Mouse (Mus musculus) cerebellum, adult 11-12 months (tissue): ENCODE results near the gene 4930556J24Rik.
A peak's percentile ranks its signal among the peaks of the same experiment; 100 is the strongest.
"Not testable (repeated sequence)": the region's sequence is repeated elsewhere in the genome, so short reads cannot be mapped to it uniquely, and the experiment has no call there.

Source experiments
- DNase-seq: peaks from one replicate; pipeline ENCODE4 v3.0.0; 2022

The 4930556J24Rik gene

DNA sequence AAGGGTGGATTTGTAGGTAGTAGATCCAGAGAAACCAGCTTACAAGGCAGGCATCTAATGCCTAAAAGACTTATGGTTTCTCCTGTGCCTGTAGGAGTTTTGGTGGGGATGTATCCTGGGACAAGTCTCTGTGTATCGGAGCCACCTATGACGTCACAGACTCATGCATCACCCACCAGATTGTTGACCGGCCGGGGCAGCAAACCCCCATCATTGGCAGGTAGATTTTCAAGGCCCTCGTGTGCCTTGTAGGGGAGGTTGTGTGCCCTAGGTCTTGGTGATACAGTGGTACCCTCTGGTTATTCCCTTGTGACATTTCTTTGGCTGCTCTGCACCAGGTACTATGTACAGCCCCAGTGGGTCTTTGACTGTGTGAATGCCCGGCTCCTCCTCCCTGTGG, at the start of gene 4930556J24Rik:
Gene 4930556J24Rik (minus strand): TSS at position 101 of the 400 bp plus-strand sequence.
- DNase-seq = no peak

GRCm38 (mm10) chr11:4023321-4023720, 46.7 kb upstream of the 4930556J24Rik start:
- DNase-seq = no peak

- DNase-seq = not testable (repeated sequence)
Observed at GRCm38 (mm10) chr11:4022111-4022510, 45.5 kb upstream of the 4930556J24Rik start.

DNA sequence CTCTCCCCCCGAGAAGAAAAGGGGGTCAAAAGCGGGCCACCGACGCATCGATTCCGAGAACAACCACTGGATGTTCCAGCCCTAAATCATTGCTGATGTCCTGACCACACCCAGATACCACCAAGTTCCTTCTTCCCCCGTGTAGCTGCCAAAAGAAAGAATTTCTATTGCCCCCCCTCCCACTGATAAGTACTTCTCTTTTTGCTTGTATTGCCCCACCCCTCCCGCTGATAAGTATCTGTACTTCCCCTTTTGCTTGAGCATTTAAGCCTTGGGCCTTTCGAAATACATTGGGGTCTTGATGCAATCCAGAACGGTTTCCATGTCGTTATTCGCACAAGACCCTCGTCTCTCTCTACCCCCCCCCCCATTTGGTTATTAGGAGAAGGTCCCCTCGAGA, 39.2 kb upstream of the 4930556J24Rik start:
- not testable (repeated sequence) for DNase-seq

DNA sequence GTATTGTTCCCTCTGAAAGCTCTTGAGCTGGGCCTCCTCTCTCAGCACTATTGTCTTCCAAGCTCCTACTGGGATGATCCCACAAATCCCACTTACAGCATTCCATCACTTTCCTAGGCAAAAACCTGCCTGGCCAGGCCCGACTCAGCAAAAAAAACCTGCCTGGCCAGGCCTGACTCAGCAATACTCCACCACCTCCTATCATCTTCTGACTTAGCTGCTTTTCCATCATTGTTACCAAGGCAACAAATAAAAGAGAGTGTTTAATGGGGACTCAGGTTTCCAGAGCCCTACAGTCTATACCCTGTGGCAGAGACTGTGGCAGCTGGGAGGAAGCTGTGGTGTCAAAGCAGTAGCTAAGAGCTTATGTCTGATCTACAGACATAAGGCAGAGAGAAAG, 36.0 kb upstream of the 4930556J24Rik start:
- DNase-seq = no peak

GRCm38 (mm10) chr11:4006462-4006861, 29.9 kb upstream of the 4930556J24Rik start:
- DNase-seq = no peak

DNA sequence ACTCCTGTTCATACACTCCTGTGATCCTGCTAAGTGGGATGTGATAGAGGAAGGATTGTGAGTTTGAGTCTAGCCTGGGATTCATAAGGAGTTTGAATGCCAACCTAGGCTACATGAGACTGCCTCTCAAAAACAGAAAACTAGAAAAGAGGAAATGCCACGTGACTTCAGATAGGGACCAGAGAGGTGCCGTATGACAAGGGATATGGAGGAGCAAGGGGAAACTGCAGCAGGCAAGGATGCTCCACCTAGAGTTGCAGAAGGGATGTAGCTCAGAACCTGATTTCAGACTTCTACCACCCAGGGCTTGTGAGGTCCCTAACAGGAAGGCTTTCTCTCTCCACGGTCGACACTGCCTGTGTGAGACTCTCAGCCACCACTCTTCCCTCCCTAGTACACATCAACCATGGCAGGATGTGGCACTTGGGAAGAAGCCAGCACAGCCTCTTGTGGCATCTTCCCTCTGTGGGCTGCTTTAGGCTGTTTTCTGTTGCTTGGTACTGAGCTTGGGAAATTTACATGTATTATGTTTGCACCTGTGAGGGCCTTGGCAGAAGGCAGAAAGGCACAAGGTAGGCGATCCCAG, 28.7 kb upstream of the 4930556J24Rik start:
- no peak for DNase-seq

- peak; percentile 9 for DNase-seq
Observed at GRCm38 (mm10) chr11:4001603-4002002, 25.0 kb upstream of the 4930556J24Rik start.

GRCm38 (mm10) chr11:3999547-3999946, 23.0 kb upstream of the 4930556J24Rik start:
- no peak for DNase-seq

- no peak for DNase-seq
Observed at GRCm38 (mm10) chr11:3997978-3998720, 21.6 kb upstream of the 4930556J24Rik start.

- DNase-seq = no peak
Observed at GRCm38 (mm10) chr11:3996840-3997239, 20.3 kb upstream of the 4930556J24Rik start.

GRCm38 (mm10) chr11:3995511-3995910, 18.9 kb upstream of the 4930556J24Rik start:
- no peak for DNase-seq

- DNase-seq = no peak
Observed at GRCm38 (mm10) chr11:3993914-3994313, 17.3 kb upstream of the 4930556J24Rik start.

DNA sequence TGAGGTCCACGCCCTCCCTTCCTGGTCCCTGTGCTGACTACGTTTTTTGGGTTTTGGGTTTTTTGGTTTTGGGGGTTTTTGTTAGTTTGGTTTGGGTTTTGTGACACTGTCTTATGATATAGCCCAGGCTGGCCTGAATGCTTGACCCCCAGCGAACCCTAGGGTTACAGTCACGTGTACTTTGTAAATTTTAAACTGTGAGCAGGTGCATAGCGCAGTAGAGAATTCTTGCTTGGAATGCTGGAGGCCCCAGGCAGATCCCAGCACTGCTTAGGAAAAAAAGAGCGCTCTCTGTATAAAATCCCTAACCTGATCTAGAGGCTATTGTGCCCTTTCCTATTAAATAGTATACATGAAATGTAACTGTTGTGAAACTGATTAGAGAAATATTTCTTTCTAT, 16.6 kb upstream of the 4930556J24Rik start:
- no peak for DNase-seq

DNA sequence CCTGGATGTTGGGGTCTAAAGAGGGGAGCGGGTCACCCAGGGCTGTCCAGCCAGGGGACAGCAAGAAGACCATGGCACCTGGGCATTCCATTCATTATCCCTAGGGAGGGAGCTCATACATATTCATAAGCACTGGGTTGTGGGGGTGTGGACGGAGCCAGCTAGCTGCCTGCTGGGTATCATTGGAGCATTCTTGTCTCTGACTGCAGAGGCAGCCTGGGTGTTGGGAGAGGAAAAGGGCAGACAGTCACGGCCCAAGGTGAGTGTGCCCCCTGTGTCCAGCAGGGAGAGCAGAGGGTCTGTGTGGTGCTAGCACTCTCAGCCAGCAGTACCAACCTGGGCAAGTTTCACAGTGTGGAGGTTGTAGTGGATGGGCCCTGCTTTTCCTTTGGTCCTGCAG, 13.2 kb upstream of the 4930556J24Rik start:
- DNase-seq = no peak

DNA sequence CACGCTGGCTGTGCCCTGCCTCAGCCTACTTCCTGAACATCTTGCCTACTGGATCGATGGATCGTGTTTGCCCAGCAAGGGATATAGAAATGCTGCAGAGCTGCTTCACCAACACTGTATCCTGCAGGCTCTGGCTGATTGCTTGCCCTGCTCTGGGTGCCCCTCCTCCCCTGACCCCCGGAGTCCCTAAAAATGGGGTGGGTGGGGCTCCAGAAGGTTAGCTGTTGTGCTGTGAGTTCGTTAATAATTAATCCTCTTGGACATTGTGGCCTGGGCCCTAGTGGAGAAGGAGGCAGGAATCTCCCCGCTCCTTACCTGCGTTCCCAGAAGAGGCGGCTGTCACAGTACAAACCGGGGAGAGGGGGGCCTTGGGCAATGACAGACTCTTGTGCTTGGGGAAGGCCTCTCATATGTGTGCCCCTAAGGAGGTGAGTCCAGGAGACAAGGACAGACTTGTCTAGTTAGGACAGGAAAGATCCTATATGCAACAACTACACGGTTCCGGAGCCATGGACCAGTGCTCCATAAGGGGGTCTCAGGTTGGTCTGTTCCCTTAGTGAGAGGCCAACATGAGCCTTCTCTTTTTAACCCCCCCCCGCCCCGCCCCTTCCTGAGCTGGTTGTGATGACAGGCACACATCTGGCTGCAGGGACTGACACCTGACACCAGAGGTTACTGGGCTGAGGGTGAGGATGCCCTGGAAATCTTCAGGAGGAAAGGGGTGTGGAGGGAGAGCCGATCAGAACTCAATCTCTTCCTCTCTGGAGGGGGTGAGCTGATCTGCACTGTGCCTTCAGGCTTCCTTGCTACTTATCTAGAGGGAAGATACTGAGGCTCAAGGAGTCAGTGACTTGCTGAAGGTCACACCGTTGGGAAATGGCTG, 7.5 kb upstream of the 4930556J24Rik start:
- no peak for DNase-seq

- DNase-seq = peak; percentile 28
Observed at GRCm38 (mm10) chr11:3983291-3983862, 6.8 kb upstream of the 4930556J24Rik start, which contains the start of gene Gal3st1. TSS of gene Gal3st1 (plus strand) at chr11:3983636.

DNA sequence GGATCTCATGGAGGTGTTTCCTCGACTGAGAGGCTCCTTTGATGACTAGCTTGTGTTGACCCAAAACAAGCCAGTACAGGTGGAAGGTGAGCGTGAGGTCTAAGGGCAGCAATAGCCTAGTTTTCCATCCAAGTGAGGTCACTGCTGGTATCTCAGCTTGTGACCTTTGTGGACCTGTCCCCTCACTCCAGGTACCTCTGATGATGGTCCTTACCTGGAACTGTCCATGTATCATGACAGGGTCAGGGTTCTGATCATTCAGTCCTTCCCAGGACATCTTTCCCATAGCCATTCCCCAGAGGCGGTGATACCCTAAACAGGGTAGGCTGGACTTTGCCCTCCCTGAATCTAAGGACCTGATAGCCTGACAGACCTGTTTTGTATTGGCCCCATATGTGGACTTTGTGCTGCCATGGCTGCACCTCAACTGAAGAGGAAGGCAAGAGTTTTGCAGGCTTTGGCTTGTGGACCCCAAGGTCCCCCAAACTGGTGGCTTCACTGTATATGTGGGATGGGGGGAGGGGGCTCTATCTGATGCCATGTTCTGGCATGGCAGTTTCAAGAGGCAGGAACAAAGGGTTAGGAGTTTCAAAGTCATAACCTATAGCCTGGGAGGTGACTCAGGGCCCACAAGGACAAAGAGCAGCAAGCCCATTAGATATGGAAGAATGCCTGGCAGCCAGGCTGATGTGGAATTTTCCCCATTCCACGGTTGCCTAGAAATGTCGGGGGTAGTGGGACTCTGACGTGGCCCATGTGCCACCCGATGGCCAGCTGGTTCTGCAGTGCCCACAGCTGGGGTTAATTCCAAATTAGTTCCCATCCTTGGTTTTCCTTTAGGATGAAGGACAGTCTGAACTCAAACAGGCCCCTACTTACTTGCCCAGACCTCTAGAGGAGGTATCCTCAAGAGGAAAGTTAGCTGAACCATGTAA, 6.0 kb upstream of the 4930556J24Rik start:
- no peak for DNase-seq

GRCm38 (mm10) chr11:3981536-3981935, 5.0 kb upstream of the 4930556J24Rik start:
- DNase-seq = no peak

- no peak for DNase-seq
Observed at GRCm38 (mm10) chr11:3978421-3978820, 1.8 kb upstream of the 4930556J24Rik start.

DNA sequence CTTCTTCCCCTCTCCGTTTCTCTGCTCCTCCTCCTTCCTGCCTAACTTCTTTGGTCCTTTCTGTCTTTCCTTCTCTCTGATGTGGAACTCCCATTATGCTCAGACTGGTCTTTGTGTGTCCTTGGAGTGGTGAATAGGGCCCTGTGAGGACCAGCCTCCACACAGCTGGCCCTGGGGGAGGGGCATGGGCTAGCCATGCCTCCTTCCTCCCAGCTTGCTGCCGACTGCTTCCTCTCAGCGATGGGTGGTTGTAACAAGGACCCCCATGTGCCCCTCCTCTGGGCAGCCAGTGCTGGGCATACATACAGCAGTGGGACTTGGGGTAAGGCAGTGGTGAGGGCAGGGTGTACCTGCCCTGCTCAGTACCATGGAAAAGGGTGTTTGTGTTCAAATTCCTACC, 2.3 kb downstream of the 4930556J24Rik start:
- no peak for DNase-seq

- no peak for DNase-seq
Observed at GRCm38 (mm10) chr11:3973081-3973480, 3.5 kb downstream of the 4930556J24Rik start.
